Mouse (Mus musculus) cortical plate, adult 2 months (tissue): ENCODE measurements around the gene Pkmyt1. TPM values are rescaled to one million over a fixed set of nuclear protein-coding genes. Genes with fewer than 3 reads are reported as not detected.
A peak's percentile ranks its signal among the peaks of the same experiment; 100 is the strongest.

ENCODE experiments used
- H3K27ac ChIP-seq: fragments of 200-500 bp; 2 replicates; pipeline ENCODE4 v1.5.1; 2012; ENCODE audit warnings: low read length, control low read depth, inconsistent platforms; ENCODE audit not compliant: insufficient read depth
- H3K4me1 ChIP-seq: fragments of 200-500 bp; 2 replicates; pipeline ENCODE4 v1.6.1; 2011; ENCODE audit warnings: low read length; ENCODE audit not compliant: control insufficient read depth, insufficient read depth
- H3K4me3 ChIP-seq: fragments of 200-500 bp; 2 replicates; pipeline ENCODE4 v1.5.1; 2011; ENCODE audit warnings: mild to moderate bottlenecking, low read length, control low read depth; ENCODE audit not compliant: insufficient read depth
- CTCF ChIP-seq: fragments of 200-500 bp; IDR thresholded peaks from 2 replicates; pipeline ENCODE4 v1.5.1; 2011; ENCODE audit warnings: mild to moderate bottlenecking, control low read depth, low read length; ENCODE audit not compliant: insufficient read depth; ENCODE audit errors: extremely low read depth
- POLR2A ChIP-seq: fragments of 200-500 bp; IDR thresholded peaks from 2 replicates; pipeline ENCODE4 v1.6.1; 2011; ENCODE audit warnings: mild to moderate bottlenecking, low read length, control low read depth; ENCODE audit not compliant: insufficient read depth; ENCODE audit errors: extremely low read depth
- polyA plus RNA-seq: library from polyadenylated mRNA; depleted of rRNA; stranded (reverse); fragments of >200 nt; gene quantifications from 2 replicates; pipeline ENCODE4 v1.2.3, GENCODE M21; 2012

Pkmyt1 gene
- polyA plus RNA-seq, 1 experiment: 10.3 TPM

DNA sequence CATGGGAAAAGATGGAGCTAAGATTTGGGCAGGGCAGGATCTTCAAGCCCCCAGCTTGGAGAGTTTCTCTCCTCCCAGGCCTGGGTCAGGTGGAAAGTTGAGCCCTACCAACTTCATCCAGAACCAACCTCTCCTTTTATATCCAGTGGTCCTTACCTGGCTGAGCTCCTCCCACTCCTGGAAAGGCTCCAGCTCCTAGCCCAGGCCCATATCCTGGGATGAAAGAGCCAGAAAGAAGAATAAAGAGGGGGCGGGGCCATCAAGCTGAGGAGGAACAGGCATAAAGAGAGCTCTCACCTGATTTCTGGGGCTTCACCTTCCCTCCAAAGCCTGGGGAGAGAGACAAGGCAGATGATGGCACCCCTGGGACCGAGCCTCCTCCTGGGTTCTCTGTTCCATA is 9.1 kb upstream of the Pkmyt1 start:
- no peak for TF ChIP-seq CTCF
- TF ChIP-seq POLR2A: no peak
- no peak overlapping the region for H3K4me3 ChIP-seq
- no peaks in the 10 kb centered on the region for H3K4me1 ChIP-seq
- H3K27ac ChIP-seq: no peak overlapping the region

- no peak overlapping the region for H3K4me3 ChIP-seq
- no peak for TF ChIP-seq CTCF
- TF ChIP-seq POLR2A: no peak
- no peaks in the 10 kb centered on the region for H3K4me1 ChIP-seq
- no peak overlapping the region for H3K27ac ChIP-seq
Measured at GRCm38 (mm10) chr17:23719455-23719854, 6.7 kb upstream of the Pkmyt1 start.

DNA sequence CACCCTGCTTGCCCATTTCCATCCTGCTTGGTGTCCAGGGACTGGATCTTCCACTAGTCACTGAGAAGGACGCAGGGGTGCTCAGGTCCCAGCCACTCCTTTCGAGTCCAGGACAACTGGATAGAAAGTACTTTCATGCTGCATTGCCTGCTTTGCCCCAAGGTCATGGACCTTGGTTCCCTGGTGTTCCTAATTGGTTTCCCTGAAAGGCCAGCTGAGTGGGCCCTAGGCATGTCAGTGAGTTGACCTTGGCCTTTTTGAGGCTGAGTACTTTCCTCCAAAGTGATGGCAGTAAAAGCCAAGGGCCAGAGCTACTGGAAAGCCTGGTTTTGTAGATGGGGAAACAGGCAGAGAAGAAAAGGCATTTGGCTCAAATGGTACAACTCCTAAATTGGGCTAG is 4.2 kb upstream of the Pkmyt1 start:
- Histone ChIP-seq H3K4me1 (peaks cover 2% of the 10 kb centered on the region; the same call in 1 of the 2 replicates), H3K27ac (no peak overlapping the region), H3K4me3 (no peak overlapping the region)
- TF ChIP-seq CTCF (no peak), POLR2A (no peak)

DNA sequence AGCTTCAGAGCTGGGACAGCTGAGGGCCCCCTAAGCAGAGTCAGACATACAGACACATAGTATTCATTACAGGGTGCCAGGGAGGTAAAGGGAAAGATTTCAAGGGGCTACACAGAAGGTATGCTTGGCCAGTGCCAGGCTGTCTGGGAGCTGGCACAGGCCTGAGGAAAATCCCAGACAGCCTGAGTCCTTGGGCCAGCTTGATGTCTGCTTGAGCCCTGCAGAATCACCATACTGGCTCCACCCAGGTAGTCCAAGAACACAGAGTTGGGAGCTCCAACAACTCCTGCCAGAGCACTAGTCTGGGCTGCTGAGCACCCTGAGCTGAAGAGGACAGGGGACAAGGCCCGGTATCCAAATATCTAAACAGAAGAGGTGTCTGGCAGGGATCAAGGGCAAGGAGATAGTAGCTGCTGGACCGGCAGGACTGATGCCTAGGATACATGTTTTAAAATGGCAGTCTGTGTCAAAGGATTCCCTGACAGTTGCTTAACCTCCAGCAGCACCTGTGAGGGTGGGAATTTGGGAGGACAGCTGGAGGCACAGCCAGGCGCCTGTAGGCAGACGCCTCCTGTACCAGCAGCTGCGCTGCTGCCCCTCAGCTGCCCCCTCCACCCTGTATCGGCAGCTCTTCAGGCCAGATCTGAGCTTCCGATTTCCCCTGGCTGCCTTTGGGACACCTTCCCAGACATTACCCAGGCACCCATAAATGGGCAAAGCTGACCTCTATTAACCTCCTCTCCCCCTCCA is 3.6 kb upstream of the Pkmyt1 start, which contains the start of gene 1520401A03Rik:
Gene 1520401A03Rik (minus strand): TSS at position 408 of the 750 bp plus-strand sequence.
- Histone ChIP-seq H3K27ac (no peak within 1 kb of the TSS), H3K4me3 (no peak within 1 kb of the TSS), H3K4me1 (peaks cover 2% of the 10 kb centered on the region; the same call in 1 of the 2 replicates)
- TF ChIP-seq POLR2A (no peak), CTCF (no peak)

DNA sequence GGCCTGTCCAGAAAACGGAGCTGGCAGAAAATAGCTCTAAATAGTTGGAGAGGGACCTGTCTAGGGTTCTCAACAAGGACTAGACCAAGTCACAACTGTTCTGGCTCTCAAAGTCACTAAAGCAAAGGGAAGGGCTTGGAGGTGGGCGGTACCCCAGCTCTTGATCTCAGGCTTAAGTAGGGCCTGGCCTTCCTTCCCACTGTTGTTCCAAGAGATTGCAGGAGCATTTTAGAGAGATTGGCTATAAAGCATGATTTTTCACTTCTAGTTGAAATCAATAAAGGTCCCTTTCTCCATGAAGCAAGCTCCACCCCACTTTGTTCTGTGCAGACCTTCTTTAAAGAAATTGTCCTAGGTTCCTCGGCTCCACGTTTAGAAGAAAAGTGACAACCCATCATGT is 659 bp upstream of the Pkmyt1 start:
- Histone ChIP-seq H3K27ac (no peak overlapping the region), H3K4me3 (peak overlapping the region; percentile 47; the same call in 1 of the 2 replicates), H3K4me1 (peaks cover 2% of the 10 kb centered on the region; the same call in 1 of the 2 replicates)
- no peak for TF ChIP-seq POLR2A
- no peak for TF ChIP-seq CTCF

- TF ChIP-seq CTCF (no peak), POLR2A (no peak)
- Histone ChIP-seq H3K27ac (0 out of 2 replicates have a peak overlapping the region, but pooled peaks have one; percentile 2), H3K4me3 (peak overlapping the region; percentile 47), H3K4me1 (peaks cover 2% of the 10 kb centered on the region; the same call in 1 of the 2 replicates)
Measured at GRCm38 (mm10) chr17:23726758-23727142, 614 bp downstream of the Pkmyt1 start.

GRCm38 (mm10) chr17:23730441-23730840 is 4.3 kb downstream of the Pkmyt1 start:
- Histone ChIP-seq H3K27ac (no peak overlapping the region), H3K4me1 (peaks cover 2% of the 10 kb centered on the region; the same call in 1 of the 2 replicates), H3K4me3 (no peak overlapping the region)
- no peak for TF ChIP-seq POLR2A
- TF ChIP-seq CTCF: no peak

DNA sequence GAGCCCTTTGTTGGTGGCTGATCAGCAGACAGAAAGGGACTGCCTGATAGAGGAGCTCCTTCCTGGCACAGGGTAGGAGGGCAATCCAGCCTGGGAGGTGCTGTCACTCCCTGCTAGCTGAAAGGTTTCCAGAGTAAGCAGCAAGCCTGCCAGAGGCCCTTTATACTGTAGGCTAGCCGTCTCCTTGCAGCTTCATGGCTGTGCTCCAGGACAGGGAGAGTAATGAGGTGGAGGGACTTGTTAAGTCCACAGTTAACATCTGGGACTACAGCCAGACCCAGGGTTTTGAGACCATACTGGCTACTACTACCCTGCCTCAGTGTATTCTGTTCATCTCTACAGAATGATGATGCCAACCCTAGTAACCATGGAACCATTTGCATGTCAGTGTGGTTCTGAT is 8.2 kb downstream of the Pkmyt1 start:
- H3K4me1 ChIP-seq: peaks cover 2% of the 10 kb centered on the region; the same call in 1 of the 2 replicates
- no peak overlapping the region for H3K27ac ChIP-seq
- TF ChIP-seq POLR2A (no peak), CTCF (no peak)
- H3K4me3 ChIP-seq: no peak overlapping the region

- no peak overlapping the region for H3K4me3 ChIP-seq
- no peak overlapping the region for H3K27ac ChIP-seq
- TF ChIP-seq POLR2A: no peak
- 0 out of 2 replicates have a peak, but pooled peaks have one; percentile 23 for TF ChIP-seq CTCF
- H3K4me1 ChIP-seq: peaks cover 2% of the 10 kb centered on the region; the same call in 1 of the 2 replicates
Measured at GRCm38 (mm10) chr17:23737493-23738445, 11.6 kb downstream of the Pkmyt1 start.
